8 mouse cellular contexts compared by ENCODE assay signal in genomic region chr16:49854194-49854593, GRCm38 (mm10). TPM values are rescaled to one million over a fixed set of nuclear protein-coding genes. Genes with fewer than 3 reads are reported as not detected.
DNase-seq lines count a peak whose midpoint lies in the region; ATAC-seq and TF ChIP-seq lines count a peak whose summit lies in the region.

No protein-coding gene starts in this region.

- dilution Hi-C loops in CH12.LX (cut with MboI; ENCODE audit: extremely low pct_ligation_motif_present, extremely low pct_unique_long_range_greater_than_20kb, low sequenced_read_pairs), result no loop called here

- H3K36me3 ChIP-seq in heart, embryonic 11.5 days (ENCODE audit: control insufficient read depth, insufficient read depth, low read length), result no peaks in the 10 kb centered on the region
- no peaks in the 10 kb centered on the region for H3K36me3 ChIP-seq in CH12.LX (replicated peaks in 1 of 2; ENCODE audit: control insufficient read depth in 1 of 2, insufficient read depth in 1 of 2, low read length in 1 of 2)

- TF ChIP-seq POLR2A in CH12.LX (IDR thresholded peaks at IDR 0.05; ENCODE audit: low read depth, low read length), result no peak

- no peak overlapping the region for H3K27ac ChIP-seq in heart, embryonic 11.5 days (ENCODE audit: low read depth, low read length)
- no peak overlapping the region for H3K27ac ChIP-seq in CH12.LX (ENCODE audit: insufficient read depth, low read depth)

- TF ChIP-seq EP300 in CH12.LX (IDR thresholded peaks at IDR 0.05; ENCODE audit: low read length), result no peak

- intact Hi-C loops in heart, postnatal 14 days (cut with DNase I), result loop anchor here (5.0 kb wide), 1 partner anchor 52 kb away; the partner anchor contains the start of gene Cd47
- intact Hi-C loops in left cerebral cortex, postnatal 36 days (cut with DNase I), result loop anchor here (2.0 kb wide), 1 partner anchor 155 kb away; the partner anchor contains the start of gene Ift57

- no peak overlapping the region for H3K4me3 ChIP-seq in heart, embryonic 11.5 days (ENCODE audit: low read depth, low read length)
- peak overlapping the region; percentile 74 to 93 (median 85) for H3K4me3 ChIP-seq in CH12.LX (replicated peaks in 1 of 3; ENCODE audit: low read depth in 2 of 3, low read length in 2 of 3, poor library complexity in 1 of 3)

- no peak for DNase-seq in heart, postnatal 14 days
- DNase-seq in CH12.LX (ENCODE audit: extremely low read depth), result peak; percentile 25
- DNase-seq in naive thymus-derived CD4-positive, alpha-beta T cell, adult 2 months (ENCODE audit: low read depth), result peak; percentile 88
- no peak for DNase-seq in MN1 (ENCODE audit: low spot score)
- no peak for DNase-seq in cerebellum, adult 9-11 months
- no peak for DNase-seq in left cerebral cortex, postnatal 36 days (ENCODE audit: low spot score in 2 of 2)

- H3K4me2 ChIP-seq in heart, embryonic 11.5 days, result peak overlapping the region; percentile 69
- peak overlapping the region; percentile 84 for H3K4me2 ChIP-seq in CH12.LX (ENCODE audit: insufficient read depth, low read depth, poor library complexity, severe bottlenecking)

- H3K9ac ChIP-seq in heart, embryonic 11.5 days (ENCODE audit: low read depth, low read length), result no peak overlapping the region
- H3K9ac ChIP-seq in CH12.LX (ENCODE audit: insufficient read depth, low read depth), result peak overlapping the region; percentile 90

- no peak for ATAC-seq in heart, embryonic 11.5 days (replicated peaks; ENCODE audit: insufficient number of reproducible peaks, low FRiP score, low TSS enrichment)
- peak; percentile 47 for ATAC-seq in inflammation-experienced regulatory T-cells, adult 6 months

- 67% methylated on average over 6 of the region's 6 CpGs for WGBS in heart, embryonic 11.5 days (ENCODE audit: insufficient replicate concordance)

- no peaks in the 10 kb centered on the region for H3K9me3 ChIP-seq in heart, embryonic 11.5 days (replicated peaks; ENCODE audit: control insufficient read depth, low read length)
- no peaks in the 10 kb centered on the region for H3K9me3 ChIP-seq in CH12.LX (replicated peaks; ENCODE audit: low read length)

- TF ChIP-seq CTCF in CH12.LX (conservative IDR thresholded peaks at IDR 0.05 in 1 of 2, IDR thresholded peaks at IDR 0.05 in 1 of 2; ENCODE audit: low read depth in 2 of 2, low read length in 2 of 2), result no peak

- peaks cover 6% of the 10 kb centered on the region for H3K4me1 ChIP-seq in heart, embryonic 11.5 days (ENCODE audit: control insufficient read depth, insufficient read depth, low read length)
- peaks cover 10 to 35% of the 10 kb centered on the region in 2 experiments for H3K4me1 ChIP-seq in CH12.LX (ENCODE audit: control insufficient read depth in 1 of 2, insufficient read depth in 2 of 2)

- no peaks in the 10 kb centered on the region for H3K27me3 ChIP-seq in heart, embryonic 11.5 days (ENCODE audit: control insufficient read depth, insufficient read depth, low read length)
- H3K27me3 ChIP-seq in CH12.LX (replicated peaks), result no peaks in the 10 kb centered on the region

- TF ChIP-seq RAD21 in CH12.LX (IDR thresholded peaks at IDR 0.05; ENCODE audit: low read depth, low read length), result no peak

- H3K79me2 ChIP-seq in CH12.LX (replicated peaks; ENCODE audit: control insufficient read depth, extremely low read depth, insufficient read depth, poor library complexity, severe bottlenecking), result peaks cover 31% of the 10 kb centered on the region

- in situ Hi-C loops in CH12.LX (cut with MboI; ENCODE audit: low pct_ligation_motif_present, low pct_unique_long_range_greater_than_20kb, low sequenced_read_pairs), result no loop called here

TF ChIP-seq in CH12.LX, 34 proteins besides CTCF, POLR2A, EP300 and RAD21:
- TF ChIP-seq MYC (IDR thresholded peaks at IDR 0.05; ENCODE audit: low read depth, low read length), result no peak
- TF ChIP-seq SIN3A (IDR thresholded peaks at IDR 0.05; ENCODE audit: low read length), result no peak
- no peak for TF ChIP-seq MEF2A (IDR thresholded peaks at IDR 0.05; ENCODE audit: borderline replicate concordance, low read depth, low read length)
- no peak for TF ChIP-seq PAX5 (IDR thresholded peaks at IDR 0.05; ENCODE audit: low read length)
- no peak for TF ChIP-seq JUND (conservative IDR thresholded peaks at IDR 0.05; ENCODE audit: low read depth, low read length)
- no peak for TF ChIP-seq USF1 (IDR thresholded peaks at IDR 0.05; ENCODE audit: low read depth, low read length)
- TF ChIP-seq NELFE (IDR thresholded peaks at IDR 0.05; ENCODE audit: low read depth, low read length), result no peak
- no peak for TF ChIP-seq CHD2 (IDR thresholded peaks at IDR 0.05; ENCODE audit: low read length)
- no peak for TF ChIP-seq ZC3H11A (IDR thresholded peaks at IDR 0.05; ENCODE audit: low read depth, low read length)
- TF ChIP-seq MAFK (IDR thresholded peaks at IDR 0.05; ENCODE audit: insufficient replicate concordance, low read length), result no peak
- no peak for TF ChIP-seq GABPA (IDR thresholded peaks at IDR 0.05; ENCODE audit: insufficient replicate concordance, low read depth, low read length)
- TF ChIP-seq JUN (IDR thresholded peaks at IDR 0.05; ENCODE audit: insufficient read depth, low read depth, low read length), result no peak
- 0 out of 2 replicates have a peak, but pooled peaks have one; percentile 24 for TF ChIP-seq ELF1 (IDR thresholded peaks at IDR 0.05; ENCODE audit: low read depth, low read length)
- no peak for TF ChIP-seq ZNF384 (IDR thresholded peaks at IDR 0.05; ENCODE audit: low read depth, low read length)
- TF ChIP-seq POLR2AphosphoS2 (IDR thresholded peaks at IDR 0.05; ENCODE audit: low read depth, low read length), result 0 out of 2 replicates have a peak, but pooled peaks have one; percentile 38
- no peak for TF ChIP-seq TBP (conservative IDR thresholded peaks at IDR 0.05; ENCODE audit: low read depth, low read length)

RNA-seq across cellular contexts. Expression of gene Cd47, which starts 53.9 kb away (rescaled TPM):
- polyA plus RNA-seq in heart, embryonic 11.5 days (2014; fragmentation: Nextera tagmentation; extraction: Ambion mirVana), result 55.3 and 58.5 TPM in 2 replicates
- 10 to 100 TPM; 67.1 to 71.3 TPM for total RNA-seq in heart, postnatal 14 days (2021)
- 111 and 142 TPM in 2 replicates for total RNA-seq in CH12.LX (2012; rRNA removed)
- total RNA-seq in CH12.LX (2014; rRNA removed), result 277 and 278 TPM in 2 replicates
- polyA plus RNA-seq in CH12.LX (2012; ENCODE audit: insufficient read length, low read depth), result 102 and 109 TPM in 2 replicates
- 100 to 1,000 TPM; 201 to 329 (median 236) TPM for polyA plus RNA-seq in inflammation-experienced regulatory T-cells, adult 6 months (2017; shearing (Covaris generic))
- 100 to 1,000 TPM; 234 to 245 TPM for total RNA-seq in left cerebral cortex, postnatal 36 days (2021)

Comparison
In these comparisons a context has a peak if more than half of its experiments do, and no peak if none do; other contexts are left out.
1. DNase-seq: peak in CH12.LX (single experiment) and naive thymus-derived CD4-positive, alpha-beta T cell, adult 2 months (single experiment); none in heart, postnatal 14 days (0 of 2), MN1 (single experiment), cerebellum, adult 9-11 months (single experiment) and left cerebral cortex, postnatal 36 days (0 of 2).